Comparison of ENCODE assay signal across 16 mouse cellular contexts in genomic region chr10:111134412-111134957, GRCm38 (mm10). TPM values are rescaled to one million over a fixed set of nuclear protein-coding genes. Genes with fewer than 3 reads are reported as not detected.
DNase-seq lines count a peak whose midpoint lies in the region; TF ChIP-seq lines count a peak whose summit lies in the region.
"Had no signal": no experiment of that assay in that cellular context is flagged by ENCODE, and none has a peak within 500 bp of the region (broad histone marks: within the 10 kb centered on the region; RNA-seq: fewer than 3 reads in every experiment).

No protein-coding gene starts in this region.

- TF ChIP-seq CTCF in kidney, adult 2 months (conservative IDR thresholded peaks at IDR 0.05; ENCODE audit: insufficient read depth, insufficient read length, low read depth, low read length): no peak

- DNase-seq in kidney, adult 2 months: no peak
- DNase-seq in kidney, postnatal 14 days: no peak
- peak; percentile 47 for DNase-seq in right cerebral cortex, adult 18-20 months
- no peak for DNase-seq in right cerebral cortex, postnatal 10 days (ENCODE audit: low spot score in 2 of 2)
- peak; percentile 46 for DNase-seq in telencephalon, adult 2 months (ENCODE audit: low read depth, low spot score)
- DNase-seq in adrenal gland, postnatal 4 days (ENCODE audit: low spot score in 2 of 2): no peak
- no peak for DNase-seq in ovary, postnatal 36 days (ENCODE audit: low spot score)
- DNase-seq: adrenal gland, postnatal 14 days; cerebellum, adult 9-11 months; gastrocnemius, postnatal 36 days; layer of hippocampus, postnatal 36 days; thymus, adult 2 months had no signal

- no peak overlapping the region for H3K4me3 ChIP-seq in kidney, adult 2 months (ENCODE audit: insufficient read depth, low read depth, low read length)
- no peak overlapping the region for H3K4me3 ChIP-seq in macrophage (ENCODE audit: inconsistent target)
- H3K4me3 ChIP-seq: hindbrain, embryonic 10.5 days; limb, embryonic 15.5 days; lung, embryonic 15.5 days had no signal

- WGBS in kidney, adult 2 months: 63% methylated on average over 9 of the region's 9 CpGs
- WGBS in macrophage (ENCODE audit: missing documents): 37% methylated on average over 9 of the region's 9 CpGs

- no peaks in the 10 kb centered on the region for H3K36me3 ChIP-seq in kidney, adult 2 months (ENCODE audit: control insufficient read depth, insufficient read depth, low read length)
- no peaks in the 10 kb centered on the region for H3K36me3 ChIP-seq in macrophage (ENCODE audit: inconsistent target)
- H3K36me3 ChIP-seq: hindbrain, embryonic 10.5 days; limb, embryonic 15.5 days; lung, embryonic 15.5 days had no signal

- TF ChIP-seq POLR2A in kidney, adult 2 months (IDR thresholded peaks at IDR 0.05; ENCODE audit: low read depth, low read length): no peak

- H3K79me2 ChIP-seq in macrophage (ENCODE audit: inconsistent target): peaks cover 43% of the 10 kb centered on the region

- H3K27ac ChIP-seq in kidney, adult 2 months (ENCODE audit: insufficient read depth, low read depth, low read length): peak overlapping the region; percentile 81
- peak overlapping the region; percentile 99 for H3K27ac ChIP-seq in macrophage
- H3K27ac ChIP-seq: hindbrain, embryonic 10.5 days; limb, embryonic 15.5 days; lung, embryonic 15.5 days had no signal

- no peaks in the 10 kb centered on the region for H3K27me3 ChIP-seq in kidney, adult 2 months (replicated peaks; ENCODE audit: control insufficient read depth, insufficient read depth, low read length)
- H3K27me3 ChIP-seq: limb, embryonic 15.5 days; lung, embryonic 15.5 days had no signal

- peaks cover 15% of the 10 kb centered on the region for H3K4me1 ChIP-seq in kidney, adult 2 months (ENCODE audit: control insufficient read depth, insufficient read depth, low read length)
- H3K4me1 ChIP-seq: limb, embryonic 15.5 days had no signal

RNA-seq across cellular contexts. Expression of gene Osbpl8, which starts 30.1 kb away (rescaled TPM):
- 17.1 and 17.6 TPM in 2 replicates for polyA plus RNA-seq in kidney, adult 2 months (2012; rRNA removed)
- 1,000 to 10,000 TPM in 13 of 26 experiments, 100 to 1,000 TPM in 13; 377 to 2,472 (median 952) TPM for total RNA-seq in macrophage (2018; cell fraction: chromatin; rRNA removed)
- total RNA-seq in macrophage (2018; cell fraction: cytosol; rRNA removed): 100 to 1,000 TPM; 337 to 883 (median 545) TPM
- 1,000 to 10,000 TPM in 9 of 26 experiments, 100 to 1,000 TPM in 17; 456 to 1,463 (median 788) TPM for total RNA-seq in macrophage (2018; cell fraction: nucleus; rRNA removed)
- polyA plus RNA-seq in macrophage (2018): 244 to 329 TPM (median 315 TPM) in 3 replicates
- 10 to 100 TPM; 30.8 to 33.9 TPM for total RNA-seq in adrenal gland, postnatal 4 days (2021)

Comparison
In these comparisons a context has a peak if more than half of its experiments do, and no peak if none do; other contexts are left out.
1. DNase-seq: peak in right cerebral cortex, adult 18-20 months (single experiment) and telencephalon, adult 2 months (single experiment); none in kidney, adult 2 months (single experiment), kidney, postnatal 14 days (single experiment), right cerebral cortex, postnatal 10 days (0 of 2), adrenal gland, postnatal 4 days (0 of 2) and ovary, postnatal 36 days (single experiment).
2. RNA of gene Osbpl8, which starts 30.1 kb away (polyA plus RNA-seq): 244 to 329 TPM in macrophage; 17.1 to 17.6 TPM in kidney, adult 2 months; every median in the first group is over 10 times any median in the second.